Mouse (Mus musculus): ENCODE results near the gene Fbxo34.
A peak's percentile ranks its signal among the peaks of the same experiment; 100 is the strongest.
"Not testable (repeated sequence)": the region's sequence is repeated elsewhere in the genome, so short reads cannot be mapped to it uniquely, and the experiment has no call there.

Gene Fbxo34

GRCm38 (mm10) chr14:47567962-47568652, 117.9 kb downstream of the Fbxo34 start:
- DNase-seq = peak; percentile 96 to 97

GRCm38 (mm10) chr14:47570549-47570948, 120.3 kb downstream of the Fbxo34 start, which contains the start of gene Atg14:
Gene Atg14, minus strand, starts transcription at chr14:47570649.
- DNase-seq = not testable (repeated sequence)

GRCm38 (mm10) chr14:47572707-47573106, 122.5 kb downstream of the Fbxo34 start:
- no peak for DNase-seq

GRCm38 (mm10) chr14:47574721-47575120, 124.5 kb downstream of the Fbxo34 start:
- no peak for DNase-seq

GRCm38 (mm10) chr14:47576687-47577086, 126.5 kb downstream of the Fbxo34 start:
- DNase-seq = no peak

- DNase-seq = no peak
Measured at GRCm38 (mm10) chr14:47578086-47578485, 127.9 kb downstream of the Fbxo34 start.

- no peak for DNase-seq
Measured at GRCm38 (mm10) chr14:47581280-47581679, 131.1 kb downstream of the Fbxo34 start.
